Mouse (Mus musculus): ENCODE measurements at regions not wholly inside any gene's neighbourhood (a gene's known extent, or its start where the extent isn't known, plus 50 kb on each side); places are given as distances from the start of the nearest gene placed in this dataset.

GRCm38 (mm10) chr10:66941974-66942373 is 154.0 kb upstream of the Jmjd1c start:
- Histone ChIP-seq H3K27ac (ENCODE audit: low read length) (no peak overlapping the region), H3K36me3 (ENCODE audit: control insufficient read depth, insufficient read depth) (no peaks in the 10 kb centered on the region), H3K9ac (ENCODE audit: low read depth, low read length) (no peak overlapping the region), H3K27me3 (ENCODE audit: control insufficient read depth, insufficient read depth, low read depth, low read length) (no peaks in the 10 kb centered on the region), H3K4me1 (ENCODE audit: control insufficient read depth, low read depth, low read length) (no peaks in the 10 kb centered on the region), H3K4me2 (ENCODE audit: low read depth, low read length) (no peak overlapping the region), H3K4me3 (ENCODE audit: low read depth, low read length) (no peak overlapping the region), H3K9me3 (replicated peaks; ENCODE audit: control insufficient read depth, low read length) (no peaks in the 10 kb centered on the region)
- no peak for ATAC-seq (ENCODE audit: low read depth)
- 85% methylated on average over 3 of the region's 3 CpGs for WGBS (ENCODE audit: insufficient replicate concordance)

DNA sequence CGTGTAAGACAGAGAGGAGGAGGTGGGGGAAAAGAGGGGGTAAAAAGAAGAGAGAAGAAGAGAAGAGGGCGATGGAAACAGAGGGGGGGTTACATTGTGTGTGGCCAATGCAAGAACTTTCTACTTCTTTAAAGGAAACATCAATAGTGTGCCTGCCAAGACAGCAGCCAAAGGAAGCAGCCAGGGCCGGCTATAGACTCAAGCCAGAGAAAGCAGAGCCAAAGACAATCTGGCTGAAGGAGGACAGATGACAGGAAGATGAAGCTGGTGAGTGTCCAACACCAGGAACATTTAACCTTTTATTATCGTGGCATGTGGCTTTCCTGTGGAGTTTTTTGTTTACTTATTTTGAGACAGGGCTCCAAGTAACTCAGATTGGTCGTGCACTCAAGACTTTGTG is 152.1 kb upstream of the Jmjd1c start:
- 44% methylated on average over 5 of the region's 5 CpGs for WGBS (ENCODE audit: insufficient replicate concordance)

DNA sequence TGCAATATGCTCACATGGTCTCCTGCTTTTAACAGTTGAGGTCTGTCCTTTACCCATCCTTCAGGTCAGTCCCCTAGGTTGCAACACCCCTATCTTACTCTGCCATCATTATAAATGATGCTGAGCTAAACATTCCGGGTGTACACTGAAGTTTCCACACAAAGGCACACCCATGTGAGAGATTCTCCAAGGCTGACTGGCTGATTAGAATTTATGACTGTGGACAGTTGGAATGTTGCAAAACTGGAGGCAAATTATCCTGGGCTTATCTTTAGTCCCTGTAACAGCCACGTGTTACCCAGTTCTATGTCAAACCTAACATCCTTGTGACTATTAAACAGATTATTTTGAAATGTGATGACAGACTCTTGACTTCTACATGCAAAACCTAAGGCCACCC is 149.8 kb upstream of the Jmjd1c start:
- Histone ChIP-seq H3K27ac (ENCODE audit: low read length) (no peak overlapping the region), H3K9me3 (replicated peaks; ENCODE audit: control insufficient read depth, low read length) (no peaks in the 10 kb centered on the region), H3K27me3 (ENCODE audit: control insufficient read depth, insufficient read depth, low read depth, low read length) (no peaks in the 10 kb centered on the region), H3K9ac (ENCODE audit: low read depth, low read length) (no peak overlapping the region), H3K36me3 (ENCODE audit: control insufficient read depth, insufficient read depth) (no peaks in the 10 kb centered on the region), H3K4me1 (ENCODE audit: control insufficient read depth, low read depth, low read length) (no peaks in the 10 kb centered on the region), H3K4me3 (ENCODE audit: low read depth, low read length) (no peak overlapping the region), H3K4me2 (ENCODE audit: low read depth, low read length) (no peak overlapping the region)
- WGBS (ENCODE audit: insufficient replicate concordance), result 41% methylated on average over 2 of the region's 2 CpGs
- ATAC-seq (ENCODE audit: low read depth), result no peak

More for the DNA sequence above, 152.1 kb upstream of the Jmjd1c start:
- Histone ChIP-seq H3K4me1 (ENCODE audit: control insufficient read depth, low read depth, low read length) (no peaks in the 10 kb centered on the region), H3K9ac (ENCODE audit: low read depth, low read length) (no peak overlapping the region), H3K27ac (ENCODE audit: low read length) (no peak overlapping the region), H3K4me3 (ENCODE audit: low read depth, low read length) (no peak overlapping the region), H3K27me3 (ENCODE audit: control insufficient read depth, insufficient read depth, low read depth, low read length) (no peaks in the 10 kb centered on the region), H3K9me3 (replicated peaks; ENCODE audit: control insufficient read depth, low read length) (no peaks in the 10 kb centered on the region), H3K4me2 (ENCODE audit: low read depth, low read length) (no peak overlapping the region), H3K36me3 (ENCODE audit: control insufficient read depth, insufficient read depth) (no peaks in the 10 kb centered on the region)
- no peak for ATAC-seq (ENCODE audit: low read depth)

DNA sequence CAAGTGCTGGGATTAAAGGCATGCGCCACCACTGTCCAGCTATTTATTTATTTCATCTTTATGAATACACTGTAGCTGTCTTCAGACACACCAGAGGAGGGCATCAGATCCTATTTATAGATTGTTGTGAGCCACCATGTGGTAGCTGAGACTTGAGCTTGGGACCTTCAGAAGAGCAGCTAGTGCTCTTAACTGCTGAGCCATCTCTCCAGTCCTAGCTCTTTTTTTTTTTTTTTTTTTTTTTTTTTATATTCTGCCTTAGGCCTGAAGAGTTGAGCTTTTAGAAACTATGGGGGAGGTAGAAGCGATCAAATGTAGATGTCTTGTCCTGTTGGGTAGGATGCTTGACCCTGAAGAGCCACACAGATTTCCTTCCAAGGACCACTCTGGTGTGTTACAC is 147.6 kb upstream of the Jmjd1c start:
- Histone ChIP-seq H3K9ac (ENCODE audit: low read depth, low read length) (no peak overlapping the region), H3K4me1 (ENCODE audit: control insufficient read depth, low read depth, low read length) (no peaks in the 10 kb centered on the region), H3K4me2 (ENCODE audit: low read depth, low read length) (no peak overlapping the region), H3K36me3 (ENCODE audit: control insufficient read depth, insufficient read depth) (no peaks in the 10 kb centered on the region), H3K27me3 (ENCODE audit: control insufficient read depth, insufficient read depth, low read depth, low read length) (no peaks in the 10 kb centered on the region), H3K9me3 (replicated peaks; ENCODE audit: control insufficient read depth, low read length) (no peaks in the 10 kb centered on the region), H3K4me3 (ENCODE audit: low read depth, low read length) (no peak overlapping the region), H3K27ac (ENCODE audit: low read length) (no peak overlapping the region)
- no peak for ATAC-seq (ENCODE audit: low read depth)
- 64% methylated on average over 2 of the region's 2 CpGs for WGBS (ENCODE audit: insufficient replicate concordance)

DNA sequence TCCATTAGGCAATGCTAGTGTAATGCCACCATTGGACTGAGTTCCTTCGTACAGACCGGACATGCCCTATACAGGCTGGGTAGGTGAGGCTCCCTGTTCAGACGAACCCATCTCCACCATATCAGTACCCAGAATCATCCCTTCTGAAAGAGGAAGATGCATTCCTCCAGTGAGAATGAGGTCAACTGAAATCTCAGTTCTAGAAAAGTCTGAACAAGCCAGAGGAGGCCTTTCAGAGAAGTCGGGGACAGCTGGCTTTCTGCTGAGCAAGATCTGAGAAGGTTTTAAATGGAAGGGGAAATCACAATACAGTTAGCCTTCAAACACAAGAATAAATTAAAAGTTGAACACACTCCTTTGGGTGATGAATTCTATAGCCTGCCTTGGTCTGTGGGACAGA is 145.5 kb upstream of the Jmjd1c start:
- Histone ChIP-seq H3K4me1 (ENCODE audit: control insufficient read depth, low read depth, low read length) (no peaks in the 10 kb centered on the region), H3K36me3 (ENCODE audit: control insufficient read depth, insufficient read depth) (no peaks in the 10 kb centered on the region), H3K4me2 (ENCODE audit: low read depth, low read length) (no peak overlapping the region), H3K27me3 (ENCODE audit: control insufficient read depth, insufficient read depth, low read depth, low read length) (no peaks in the 10 kb centered on the region), H3K27ac (ENCODE audit: low read length) (no peak overlapping the region), H3K4me3 (ENCODE audit: low read depth, low read length) (no peak overlapping the region), H3K9ac (ENCODE audit: low read depth, low read length) (no peak overlapping the region), H3K9me3 (replicated peaks; ENCODE audit: control insufficient read depth, low read length) (no peaks in the 10 kb centered on the region)
- 64% methylated on average over 4 of the region's 4 CpGs for WGBS (ENCODE audit: insufficient replicate concordance)
- ATAC-seq (ENCODE audit: low read depth), result no peak

GRCm38 (mm10) chr10:66951231-66951822 is 144.6 kb upstream of the Jmjd1c start:
- Histone ChIP-seq H3K9ac (ENCODE audit: low read depth, low read length) (no peak overlapping the region), H3K27ac (ENCODE audit: low read length) (no peak overlapping the region), H3K4me2 (ENCODE audit: low read depth, low read length) (no peak overlapping the region), H3K9me3 (replicated peaks; ENCODE audit: control insufficient read depth, low read length) (no peaks in the 10 kb centered on the region), H3K27me3 (ENCODE audit: control insufficient read depth, insufficient read depth, low read depth, low read length) (no peaks in the 10 kb centered on the region), H3K4me1 (ENCODE audit: control insufficient read depth, low read depth, low read length) (no peaks in the 10 kb centered on the region), H3K4me3 (ENCODE audit: low read depth, low read length) (no peak overlapping the region), H3K36me3 (ENCODE audit: control insufficient read depth, insufficient read depth) (no peaks in the 10 kb centered on the region)
- WGBS (ENCODE audit: insufficient replicate concordance), result 66% methylated on average over 8 of the region's 8 CpGs
- no peak for ATAC-seq (ENCODE audit: low read depth)

- no peak overlapping the region for H3K27ac ChIP-seq (ENCODE audit: low read length)
- no peak for ATAC-seq (ENCODE audit: low read depth)
- 50% methylated on average over 9 of the region's 9 CpGs for WGBS (ENCODE audit: insufficient replicate concordance)
- no peaks in the 10 kb centered on the region for H3K9me3 ChIP-seq (replicated peaks; ENCODE audit: control insufficient read depth, low read length)
- H3K9ac ChIP-seq (ENCODE audit: low read depth, low read length), result no peak overlapping the region
- H3K4me1 ChIP-seq (ENCODE audit: control insufficient read depth, low read depth, low read length), result no peaks in the 10 kb centered on the region
- H3K4me3 ChIP-seq (ENCODE audit: low read depth, low read length), result no peak overlapping the region
- H3K4me2 ChIP-seq (ENCODE audit: low read depth, low read length), result no peak overlapping the region
- H3K36me3 ChIP-seq (ENCODE audit: control insufficient read depth, insufficient read depth), result no peaks in the 10 kb centered on the region
- no peaks in the 10 kb centered on the region for H3K27me3 ChIP-seq (ENCODE audit: control insufficient read depth, insufficient read depth, low read depth, low read length)
These were observed 144.0 kb upstream of the Jmjd1c start for GRCm38 (mm10) chr10:66951935-66952334.

DNA sequence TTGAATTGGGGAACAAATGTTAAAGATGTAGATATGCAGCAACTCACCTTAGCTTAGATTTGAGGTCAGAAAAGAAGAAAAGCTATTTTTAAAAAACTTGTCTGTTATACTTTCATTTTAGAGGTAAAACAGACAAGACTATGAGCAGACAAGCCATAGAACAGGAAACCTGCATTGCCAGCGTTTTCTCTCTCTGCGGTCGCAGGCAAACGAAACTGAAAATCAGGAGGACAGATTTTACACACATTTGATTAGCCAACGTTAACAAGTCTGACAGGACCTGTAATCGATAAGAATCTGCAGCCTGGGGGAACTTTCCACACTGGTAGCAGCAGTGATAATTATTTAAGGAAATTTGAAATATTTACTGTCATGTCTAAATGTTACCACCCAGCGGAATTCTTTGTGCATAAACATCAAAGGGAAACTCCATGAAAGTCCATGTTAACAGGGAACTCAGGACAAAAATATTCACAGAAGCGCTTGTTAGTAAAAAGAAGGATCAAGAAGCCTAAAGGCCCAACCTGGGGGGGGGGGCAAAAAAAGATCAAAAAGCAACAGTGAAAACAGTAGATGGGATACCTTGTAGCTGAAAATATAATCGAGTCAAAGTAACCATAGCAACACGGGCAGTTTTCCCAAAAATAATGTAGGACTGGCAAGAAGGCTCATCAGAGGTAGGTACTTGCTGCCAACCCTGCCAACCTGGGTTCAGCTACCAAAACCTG is 142.5 kb upstream of the Jmjd1c start:
- Histone ChIP-seq H3K36me3 (ENCODE audit: control insufficient read depth, insufficient read depth) (no peaks in the 10 kb centered on the region), H3K4me1 (ENCODE audit: control insufficient read depth, low read depth, low read length) (no peaks in the 10 kb centered on the region), H3K9ac (ENCODE audit: low read depth, low read length) (no peak overlapping the region), H3K27ac (ENCODE audit: low read length) (no peak overlapping the region), H3K4me2 (ENCODE audit: low read depth, low read length) (no peak overlapping the region), H3K9me3 (replicated peaks; ENCODE audit: control insufficient read depth, low read length) (no peaks in the 10 kb centered on the region), H3K4me3 (ENCODE audit: low read depth, low read length) (no peak overlapping the region), H3K27me3 (ENCODE audit: control insufficient read depth, insufficient read depth, low read depth, low read length) (no peaks in the 10 kb centered on the region)
- WGBS (ENCODE audit: insufficient replicate concordance), result 49% methylated on average over 10 of the region's 10 CpGs
- ATAC-seq (ENCODE audit: low read depth), result no peak

DNA sequence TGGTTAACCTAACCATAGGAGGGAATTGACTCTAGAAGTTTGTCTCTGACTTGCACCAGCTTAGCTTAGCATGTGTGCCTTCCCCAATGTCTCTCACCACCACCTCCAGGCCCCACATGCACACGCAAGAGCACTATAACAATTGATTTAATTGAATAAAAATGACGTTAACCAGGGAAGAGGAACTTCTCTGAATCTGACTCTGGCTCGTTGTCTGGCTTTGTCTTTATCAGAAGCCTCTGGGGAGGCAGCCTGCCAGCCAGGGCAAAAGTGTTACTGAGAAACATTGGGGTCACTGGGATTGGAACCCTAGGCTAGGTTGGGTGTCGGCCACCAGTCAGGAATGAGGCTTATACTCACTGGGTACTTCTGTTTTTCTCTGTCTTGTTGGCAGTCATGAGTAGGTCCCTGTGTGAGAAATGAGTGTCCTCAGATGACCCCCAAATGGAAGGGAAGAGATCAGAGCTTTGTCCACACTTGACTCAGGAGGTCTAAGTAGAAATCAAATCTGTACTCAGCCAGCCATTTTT is 141.9 kb upstream of the Jmjd1c start:
- Histone ChIP-seq H3K36me3 (ENCODE audit: control insufficient read depth, insufficient read depth) (no peaks in the 10 kb centered on the region), H3K9me3 (replicated peaks; ENCODE audit: control insufficient read depth, low read length) (no peaks in the 10 kb centered on the region), H3K4me2 (ENCODE audit: low read depth, low read length) (no peak overlapping the region), H3K9ac (ENCODE audit: low read depth, low read length) (no peak overlapping the region), H3K27me3 (ENCODE audit: control insufficient read depth, insufficient read depth, low read depth, low read length) (no peaks in the 10 kb centered on the region), H3K4me1 (ENCODE audit: control insufficient read depth, low read depth, low read length) (no peaks in the 10 kb centered on the region), H3K4me3 (ENCODE audit: low read depth, low read length) (no peak overlapping the region), H3K27ac (ENCODE audit: low read length) (no peak overlapping the region)
- no peak for ATAC-seq (ENCODE audit: low read depth)
- 51% methylated on average over 4 of the region's 4 CpGs for WGBS (ENCODE audit: insufficient replicate concordance)

Data from liver, embryonic 16.5 days (tissue).